Mouse (Mus musculus) spleen, adult 18-20 months (tissue): ENCODE data around the gene Guca1a.

Source experiments
- DNase-seq, 2 experiments: peaks; one replicate each; pipeline ENCODE4 v3.0.0; 2022; ENCODE audit warnings: mixed read lengths in 2 of 2

Guca1a gene

DNA sequence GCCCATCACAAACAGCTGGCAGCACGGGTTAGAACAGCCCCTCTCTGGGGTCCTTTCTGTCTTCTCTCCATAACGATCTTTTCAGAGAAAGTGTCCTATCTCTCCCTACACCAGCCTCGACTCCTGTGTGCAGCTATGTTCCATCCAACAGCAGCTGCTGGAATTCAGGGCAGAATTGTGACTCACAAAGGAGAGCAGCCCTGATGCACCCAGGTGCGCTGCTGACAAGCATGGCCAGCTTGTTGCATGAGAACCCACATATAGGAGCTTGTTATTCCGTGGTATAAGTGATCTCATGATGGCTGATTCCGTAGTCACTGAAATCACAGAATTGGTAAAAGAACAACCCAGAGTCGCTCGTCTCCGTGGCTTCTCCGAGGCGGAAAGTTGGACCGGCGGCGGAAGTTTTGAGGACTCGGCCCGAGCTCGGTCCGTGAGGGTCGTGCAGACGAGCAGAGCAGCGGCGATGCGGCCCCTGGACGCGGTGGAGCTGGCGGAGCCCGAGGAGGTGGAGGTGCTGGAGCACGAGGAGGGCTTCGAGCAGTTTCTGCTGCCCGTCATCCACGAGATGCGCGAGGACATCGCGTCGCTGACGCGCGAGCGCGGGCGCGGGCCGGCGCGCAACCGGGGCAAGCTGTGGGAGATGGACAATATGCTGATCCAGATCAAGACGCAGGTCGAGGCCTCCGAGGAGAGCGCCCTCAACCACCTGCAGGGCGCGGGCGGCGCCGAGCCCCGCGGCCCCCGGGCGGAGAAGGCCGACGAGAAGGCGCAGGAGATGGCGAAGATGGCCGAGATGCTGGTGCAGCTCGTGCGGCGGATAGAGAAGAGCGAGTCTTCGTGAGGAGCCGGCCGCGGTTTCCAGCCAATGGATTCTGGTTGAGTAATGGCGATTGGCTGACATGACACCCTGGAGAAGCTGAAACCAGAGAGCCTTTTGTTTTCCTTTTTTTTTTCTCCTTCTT, 9.8 kb upstream of the Guca1a start:
- DNase-seq: peak in 1 of 2 experiments; percentile 22

DNA sequence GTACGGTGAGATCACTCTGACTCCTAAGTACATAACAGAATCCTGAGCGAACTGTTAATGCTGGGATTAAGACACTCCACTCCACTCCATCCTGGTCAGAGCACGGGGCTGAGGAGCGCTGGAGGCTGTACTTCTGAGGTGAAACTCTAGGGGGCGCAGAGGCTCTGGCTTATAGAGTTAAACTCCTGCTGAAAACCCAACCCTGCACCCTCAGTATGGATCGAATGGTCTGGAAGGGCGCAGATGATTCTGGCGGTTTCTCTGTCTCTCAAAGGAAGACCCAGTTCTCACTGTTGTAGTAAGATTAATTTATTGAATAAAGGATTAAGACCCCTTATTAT, 8.1 kb upstream of the Guca1a start:
- DNase-seq: peak in 1 of 2 experiments; percentile 57

DNA sequence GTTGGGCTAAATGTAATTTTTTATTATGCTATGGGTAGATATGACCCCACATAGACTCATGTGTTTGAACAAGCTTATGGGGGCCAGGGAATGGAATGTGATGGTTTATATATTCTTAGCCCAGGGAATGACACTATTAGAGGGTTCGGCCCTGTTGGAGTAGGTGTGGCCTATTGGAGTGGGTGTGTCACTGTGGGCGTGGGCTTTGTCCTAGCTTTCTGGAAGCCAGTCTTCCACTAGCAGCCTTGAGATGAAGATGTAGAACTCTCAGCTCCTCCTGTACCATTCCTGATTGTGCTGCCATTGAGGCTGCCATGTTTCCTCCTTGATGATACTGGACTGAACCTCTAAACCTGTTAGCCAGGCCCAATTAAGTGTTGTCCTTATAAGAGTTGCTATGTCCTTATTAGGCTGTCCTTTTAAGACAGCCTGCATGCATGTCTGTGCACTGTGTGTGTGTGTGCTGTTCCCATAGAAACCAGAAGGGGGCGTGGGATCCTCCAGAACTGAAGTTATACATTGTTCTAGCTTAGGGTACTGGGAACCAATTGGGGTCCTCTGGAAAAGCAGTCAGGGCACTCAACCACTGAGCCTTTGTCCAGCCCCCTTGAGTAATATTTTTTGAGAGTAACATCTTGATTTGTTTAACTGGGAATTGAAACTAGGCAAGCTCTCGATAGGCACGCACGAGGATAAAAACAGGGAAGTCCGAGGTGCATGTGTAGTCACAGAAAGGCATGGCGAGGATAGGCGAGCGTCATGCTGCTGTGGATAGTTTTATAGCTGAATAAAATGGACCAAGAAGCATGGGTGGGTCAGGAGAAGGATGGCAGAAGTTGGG, 7.6 kb upstream of the Guca1a start:
- no peak for DNase-seq

DNA sequence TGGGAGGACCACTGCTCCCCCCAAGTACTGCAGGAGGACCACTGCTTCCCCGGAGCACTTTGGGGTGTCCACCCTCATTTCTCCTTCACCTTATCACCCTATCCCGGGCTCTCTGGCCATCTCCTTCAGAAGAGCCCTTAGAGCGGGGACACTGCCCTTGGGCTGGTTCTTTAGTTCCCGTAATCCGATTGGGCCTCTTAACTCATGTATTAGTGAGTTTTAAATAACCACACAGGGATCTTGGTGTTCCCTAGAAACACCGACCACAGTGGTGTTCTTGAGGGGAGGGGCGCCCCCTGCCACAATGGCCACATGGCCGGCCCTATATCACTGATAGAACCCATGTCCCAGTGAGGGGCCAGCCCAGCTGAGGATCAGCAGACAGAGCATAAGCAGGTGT, 1.3 kb downstream of the Guca1a start:
- DNase-seq: no peak

DNA sequence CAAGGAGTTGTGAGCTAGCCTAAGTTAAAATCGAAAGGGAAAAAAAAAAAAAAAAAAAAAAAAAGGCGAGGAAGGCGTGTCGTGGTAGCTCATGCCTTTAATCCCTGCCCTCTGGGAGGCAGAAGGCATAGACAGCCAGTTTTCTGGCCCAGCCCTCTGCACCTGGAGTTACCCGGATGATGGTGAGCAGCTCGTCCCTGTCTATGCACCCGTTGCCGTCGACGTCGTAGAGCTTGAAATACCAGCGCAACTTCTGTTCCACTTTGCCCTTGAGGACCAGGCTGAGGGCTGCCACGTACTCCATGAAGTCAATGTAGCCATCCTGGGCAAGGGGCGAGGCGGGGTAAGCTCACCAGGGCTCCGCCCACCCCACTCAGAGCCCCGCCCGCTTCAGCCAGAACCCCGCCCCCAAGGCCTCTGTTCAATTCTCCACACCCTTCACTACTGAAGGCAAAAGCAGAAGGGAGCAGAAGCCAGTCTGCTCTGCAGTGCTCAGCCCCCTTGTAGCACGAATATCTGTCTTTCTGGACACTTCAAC, 4.9 kb downstream of the Guca1a start:
- DNase-seq: peak; percentile 13 to 49

DNA sequence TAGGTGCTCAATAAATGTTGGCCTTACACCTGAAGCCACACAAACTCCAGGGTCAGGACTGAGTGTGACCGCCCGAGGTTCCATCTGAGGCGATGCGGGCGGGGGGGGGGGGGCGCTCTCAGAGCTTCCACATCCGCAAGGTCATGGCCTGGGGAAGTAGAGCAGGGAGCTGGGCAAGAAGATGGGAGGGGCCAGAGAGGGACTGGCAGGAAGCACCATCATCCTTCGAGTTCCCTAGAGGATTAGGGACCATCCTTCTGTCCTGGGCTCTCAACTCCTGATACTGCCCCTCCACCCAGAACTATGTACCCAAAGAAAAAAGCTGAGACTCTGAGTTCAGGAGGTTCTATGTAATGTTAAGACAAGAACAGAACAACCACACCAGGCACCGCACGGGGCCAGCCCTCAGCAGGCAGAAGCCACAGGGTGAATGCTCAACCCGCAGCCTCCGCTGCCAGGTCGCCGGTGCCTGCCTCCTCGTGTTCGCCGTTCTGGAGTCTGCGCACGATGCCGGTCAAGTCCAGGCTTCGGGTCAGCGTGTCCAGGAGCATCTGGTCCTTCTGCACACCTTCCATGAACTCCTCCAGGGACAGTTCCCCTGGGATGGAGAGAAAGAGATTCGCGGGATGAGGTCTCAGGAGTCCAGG, 6.0 kb downstream of the Guca1a start:
- peak in 1 of 2 experiments; percentile 24 for DNase-seq

DNA sequence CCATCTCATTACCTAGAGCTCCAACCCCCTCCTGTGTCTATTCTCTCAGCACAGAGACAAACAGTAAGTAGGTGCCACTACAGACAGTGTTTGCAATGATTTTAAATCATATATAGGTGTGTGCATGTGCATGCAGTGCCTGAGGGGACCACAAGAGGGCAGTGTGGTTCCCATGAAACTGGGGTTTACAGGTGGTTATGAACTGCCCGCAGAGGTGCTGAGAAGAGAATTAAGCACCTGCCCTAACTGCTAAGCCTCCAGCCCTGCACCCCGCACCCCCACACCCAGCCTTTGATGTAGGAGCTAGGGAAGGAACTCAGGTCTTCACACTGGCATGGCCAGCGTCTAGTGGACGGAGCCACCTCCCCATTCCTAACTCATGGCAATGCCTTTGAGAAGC, 13.7 kb downstream of the Guca1a start:
- peak in 1 of 2 experiments; percentile 44 for DNase-seq

DNA sequence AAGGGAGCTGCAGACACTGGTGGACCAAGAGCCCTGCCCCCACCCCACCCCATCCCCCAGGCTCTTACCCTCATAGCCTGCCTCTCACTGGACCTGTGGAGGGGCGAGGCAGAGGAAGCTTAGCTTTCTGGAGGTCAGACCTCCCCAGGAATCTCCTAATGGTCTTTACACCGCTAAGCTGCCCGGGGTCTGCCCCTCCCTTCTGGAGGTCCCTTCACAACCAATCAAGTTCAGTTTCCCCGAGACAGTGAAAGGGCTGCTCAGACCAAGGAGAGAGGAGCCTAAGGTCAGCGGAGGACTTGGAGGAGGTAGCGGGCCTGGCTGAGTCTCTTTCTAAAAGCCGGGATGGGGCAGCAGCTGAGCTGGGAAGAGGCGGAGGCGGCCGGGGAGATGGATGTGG, 15.2 kb downstream of the Guca1a start, which contains the start of gene Guca1b:
Guca1b (plus strand) TSS at position 249 of the 400 bp plus-strand sequence.
- no peak for DNase-seq

DNA sequence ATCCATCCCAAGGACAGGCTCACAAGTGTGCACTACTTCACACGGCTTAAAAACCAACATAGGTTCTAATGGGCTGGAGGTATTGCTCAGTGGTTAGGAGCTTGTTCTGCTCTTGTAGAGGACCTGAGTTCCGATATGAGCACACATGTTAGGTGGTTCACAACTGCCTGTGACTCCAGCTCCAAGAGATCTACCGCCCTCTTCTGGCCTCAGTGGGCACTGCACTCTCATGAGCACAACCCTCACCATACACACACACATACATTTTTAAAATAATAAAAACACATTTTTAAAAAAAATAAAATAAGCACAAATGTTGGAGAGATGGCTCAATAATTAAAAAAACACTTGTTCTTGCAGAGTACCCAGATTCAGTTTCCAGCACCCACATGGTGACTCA, 16.3 kb downstream of the Guca1a start:
- no peak for DNase-seq

DNA sequence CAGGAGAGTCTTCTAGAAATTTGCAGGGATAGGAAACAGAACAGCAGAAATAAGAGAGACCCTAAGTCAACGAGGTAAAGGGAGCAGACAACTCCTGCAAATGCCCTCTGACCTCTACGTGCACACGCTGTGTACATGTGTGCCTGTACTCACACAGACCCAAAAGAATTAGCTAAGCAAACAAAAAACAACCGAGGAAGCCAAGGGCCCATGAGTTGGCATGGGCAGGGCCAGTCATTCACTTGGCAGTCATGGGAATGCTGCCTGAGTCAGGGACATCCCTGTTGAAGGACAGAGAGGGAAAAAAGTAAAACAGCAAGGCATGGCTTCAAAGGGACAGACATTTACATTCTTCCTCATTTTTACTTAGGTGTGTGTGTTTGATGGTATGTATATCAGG, 17.1 kb downstream of the Guca1a start:
- no peak for DNase-seq

DNA sequence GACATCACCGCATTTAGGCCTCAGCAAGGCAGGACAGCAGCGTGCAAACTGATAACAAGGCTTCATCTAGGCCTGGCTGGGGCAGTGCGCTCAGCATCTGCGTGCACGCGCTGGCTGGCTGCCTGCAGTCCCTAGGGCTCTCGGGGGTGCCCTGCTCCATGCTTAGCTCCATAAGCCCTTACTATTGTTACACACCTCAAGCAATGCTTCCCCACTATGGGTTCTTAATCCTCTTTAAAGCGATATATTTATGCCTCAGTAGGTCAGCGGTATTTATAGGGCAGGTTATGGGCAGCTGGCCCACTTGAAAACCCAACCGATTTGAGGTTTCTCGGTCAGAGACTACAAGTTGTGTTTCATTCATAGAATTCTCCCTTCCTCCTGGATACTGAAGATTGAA, 18.5 kb downstream of the Guca1a start:
- DNase-seq: no peak

DNA sequence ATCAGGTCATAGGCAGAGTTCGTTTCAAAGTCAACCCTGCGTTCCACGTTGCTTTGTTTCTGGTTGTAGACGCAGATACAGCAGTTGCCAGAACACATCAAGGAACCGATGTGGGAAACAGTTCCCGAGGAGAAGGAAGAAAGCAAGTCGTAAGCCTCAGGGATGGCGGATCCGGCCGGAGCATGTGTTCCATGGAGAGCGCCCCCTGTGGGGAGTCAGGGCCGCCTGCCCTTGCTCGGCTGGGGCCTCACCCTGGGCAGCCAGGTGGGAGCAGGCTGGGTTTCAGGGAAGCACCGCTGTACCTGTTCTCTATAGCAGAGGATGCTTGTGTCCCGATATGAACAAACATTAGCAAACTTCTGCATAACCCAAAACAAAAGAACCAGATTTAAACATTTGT, 22.3 kb downstream of the Guca1a start:
- no peak for DNase-seq

DNA sequence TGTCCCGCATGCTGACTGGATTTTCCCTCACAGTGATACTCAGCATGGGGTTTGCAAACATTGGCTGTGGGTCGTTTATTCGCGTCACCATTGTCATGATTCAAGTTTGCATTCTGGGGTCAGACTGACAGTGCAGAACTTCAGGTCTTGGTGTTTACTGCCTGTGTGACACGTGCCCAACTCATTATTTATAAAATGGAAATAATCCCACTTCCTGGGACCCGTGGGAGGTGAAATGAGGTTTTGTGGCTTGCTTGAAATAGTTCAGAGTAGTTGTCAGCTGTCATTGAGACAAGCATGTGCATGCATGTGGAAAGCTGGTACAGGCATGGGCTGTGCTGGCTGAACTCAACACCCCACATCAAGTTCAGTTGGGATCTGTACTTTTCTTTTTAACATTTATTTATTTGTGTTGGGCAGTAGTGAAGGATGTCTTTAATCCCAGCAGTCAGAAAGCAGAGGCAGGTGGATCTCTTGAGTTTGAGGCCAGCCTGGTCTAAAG, 23.6 kb downstream of the Guca1a start:
- no peak for DNase-seq

DNA sequence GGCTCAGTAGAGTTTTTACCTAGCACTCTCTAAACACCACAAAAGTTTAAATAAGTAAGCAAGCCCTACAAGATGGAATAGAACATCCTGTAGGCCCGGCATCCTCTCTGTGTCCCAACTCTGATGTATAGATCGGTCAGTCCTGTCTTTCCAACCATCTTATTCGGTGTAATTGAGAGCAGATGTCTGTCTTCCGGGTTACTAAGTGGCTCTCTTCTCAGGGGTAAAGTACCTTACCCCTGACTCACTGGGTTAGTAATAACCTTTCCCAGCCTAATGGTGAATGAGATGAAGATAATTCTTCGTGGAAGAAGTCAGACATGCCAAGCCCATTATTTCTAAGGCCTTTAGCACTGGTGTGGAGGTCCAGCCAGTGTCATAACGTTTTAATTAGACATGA, 26.4 kb downstream of the Guca1a start:
- no peak for DNase-seq

DNA sequence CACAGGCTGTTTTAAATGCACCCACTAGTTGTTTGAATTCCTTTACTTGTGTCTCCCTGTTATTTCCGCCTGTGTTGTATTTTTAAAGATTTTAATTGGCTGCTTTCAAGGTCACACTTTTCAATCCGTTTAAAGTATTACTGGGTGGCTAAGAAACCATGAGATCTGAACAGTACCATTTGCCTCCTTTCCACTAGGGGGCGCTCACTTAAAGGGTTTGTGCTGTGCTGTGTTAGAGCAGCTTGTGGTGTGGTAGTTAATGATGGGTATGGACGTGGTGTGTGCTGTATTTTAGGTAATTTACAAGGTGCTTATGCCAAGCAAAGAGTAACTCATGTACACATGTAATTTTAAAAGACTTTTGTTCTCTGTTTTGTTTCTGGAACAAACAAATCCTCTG, 28.9 kb downstream of the Guca1a start:
- peak in 1 of 2 experiments; percentile 54 for DNase-seq

DNA sequence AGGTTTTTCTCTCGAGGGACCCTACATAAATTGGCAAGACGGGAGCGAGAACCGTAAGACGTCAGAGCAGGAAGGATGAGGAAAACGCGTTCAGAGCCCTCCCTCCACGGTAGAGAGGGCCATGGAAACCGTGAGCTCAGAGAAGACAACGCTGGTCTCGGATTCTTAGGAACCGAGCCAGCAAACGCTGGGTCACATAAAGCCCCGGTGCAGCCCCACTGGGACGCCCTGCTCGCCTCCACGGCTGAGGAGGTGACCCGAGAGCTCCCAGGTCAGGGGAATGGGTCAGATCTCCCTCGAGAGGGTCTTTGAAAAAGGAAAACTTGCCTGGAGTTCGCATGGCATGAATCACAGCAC, 31.3 kb downstream of the Guca1a start:
- DNase-seq: no peak

DNA sequence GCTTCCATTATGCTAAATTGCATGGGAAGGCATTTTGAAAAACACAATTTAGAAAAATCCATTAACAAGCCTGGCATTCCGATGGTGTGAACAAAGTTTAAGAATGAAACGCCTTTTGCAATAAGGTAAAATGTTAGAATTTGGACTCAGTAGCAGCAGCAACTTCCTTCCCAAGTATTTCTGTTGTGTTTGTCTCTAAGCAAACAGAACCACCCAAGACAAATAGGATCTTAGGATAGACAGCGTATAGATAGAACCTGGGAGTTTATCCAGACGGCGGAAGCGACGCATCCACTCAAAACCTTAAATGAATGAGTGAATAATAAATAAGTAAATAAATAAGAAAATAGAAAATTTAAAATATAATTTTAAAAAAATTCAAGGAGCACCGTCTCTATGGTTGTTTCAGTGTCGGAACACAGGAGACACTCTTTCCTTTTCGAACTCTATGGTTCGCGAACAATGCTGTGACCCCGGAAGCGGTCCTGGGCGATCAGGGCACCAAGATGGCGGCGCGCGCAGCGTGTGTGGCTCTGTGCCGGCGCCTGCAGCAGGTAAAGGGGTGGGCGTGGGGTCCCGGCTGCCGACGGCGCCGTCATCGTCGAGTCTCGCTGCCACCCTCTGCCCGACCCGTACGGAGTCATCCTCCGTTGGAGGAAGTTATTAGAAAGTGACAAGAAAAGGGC, 31.8 kb downstream of the Guca1a start, which contains the start of gene Mrps10:
Mrps10 (plus strand) TSS at position 487 of the 686 bp plus-strand sequence.
- peak; percentile 66 to 74 for DNase-seq

DNA sequence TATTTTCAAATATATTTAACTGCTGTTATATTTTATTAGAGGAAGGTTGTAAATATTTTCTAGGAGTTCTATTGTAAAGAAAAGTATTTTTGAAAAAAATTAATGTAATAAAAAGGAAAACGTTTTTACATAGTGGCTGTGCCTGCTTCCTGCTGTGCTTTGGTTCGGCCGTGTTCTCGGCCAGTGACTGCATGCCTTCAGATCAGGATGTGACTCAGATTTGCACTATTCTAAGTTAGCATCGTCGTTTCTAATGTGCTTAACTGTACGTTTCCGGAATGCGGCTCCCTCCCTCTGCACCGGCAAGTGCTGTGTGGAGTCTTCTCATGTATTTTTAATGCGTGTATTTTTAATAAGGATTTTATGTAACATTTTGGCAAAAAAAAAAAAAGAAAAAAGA, 39.0 kb downstream of the Guca1a start:
- DNase-seq: no peak

DNA sequence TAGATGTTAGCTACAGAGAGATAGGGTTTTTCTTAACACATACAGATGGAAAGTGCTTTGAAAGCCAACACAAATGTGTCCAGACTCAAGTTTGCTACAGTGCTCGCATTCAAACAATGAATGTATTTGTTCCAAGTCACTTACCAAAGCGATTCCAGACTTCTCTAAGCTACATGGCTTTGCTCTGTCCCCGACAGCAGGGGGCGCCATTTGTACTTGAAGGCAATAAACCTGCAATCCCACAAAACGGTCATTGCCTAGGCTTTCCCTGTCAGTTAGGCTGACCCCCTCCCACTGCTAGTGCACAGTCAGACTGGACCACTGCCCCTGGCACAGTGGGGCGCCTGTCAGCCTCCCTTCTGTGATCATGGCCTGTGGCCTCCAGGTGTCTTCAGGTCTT, 40.4 kb downstream of the Guca1a start:
- peak; percentile 18 to 64 for DNase-seq

DNA sequence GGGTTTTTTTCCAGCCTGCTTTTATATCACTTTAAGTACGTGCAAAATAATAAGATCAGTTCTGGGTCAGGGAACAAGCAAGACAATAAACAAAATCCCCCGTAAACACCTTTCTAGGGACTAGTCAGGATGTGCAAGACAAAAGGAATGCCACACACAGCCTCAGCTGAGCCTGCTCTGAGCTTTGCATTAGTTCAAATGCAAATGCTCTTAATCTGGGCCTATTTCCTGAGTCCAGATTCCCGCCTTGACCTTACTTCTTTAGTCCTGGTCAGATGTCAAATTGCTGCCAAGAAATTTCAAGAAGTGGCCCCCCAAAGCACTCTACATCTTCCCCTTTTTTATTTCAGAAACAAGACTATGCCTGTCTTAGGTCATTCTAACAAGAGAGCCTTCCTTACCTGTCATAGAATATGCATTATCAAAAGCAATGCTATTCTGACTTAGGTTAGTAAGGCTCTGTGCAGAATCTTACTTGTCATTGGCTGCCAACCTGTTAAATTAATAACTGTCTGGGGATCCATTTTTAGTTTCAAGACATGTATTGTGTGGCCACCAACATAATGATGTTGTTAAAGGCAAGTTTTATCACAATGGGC, 50.6 kb downstream of the Guca1a start:
- DNase-seq: no peak
